Mouse (Mus musculus) forebrain, postnatal 0 days (tissue): ENCODE measurements around the gene Hist1h3h. TPM values are rescaled to one million over a fixed set of nuclear protein-coding genes. Genes with fewer than 3 reads are reported as not detected.
A peak's percentile ranks its signal among the peaks of the same experiment; 100 is the strongest.
"Not testable (repeated sequence)": the region's sequence is repeated elsewhere in the genome, so short reads cannot be mapped to it uniquely, and the experiment has no call there.

Source experiments
- ATAC-seq: fragments of 200-750 bp; cut with Nextera tagmentation; 2 replicates; pipeline ENCODE4 v1.8.0; 2017; ENCODE audit warnings: mild to moderate bottlenecking, moderate library complexity
- DNase-seq: peaks from one replicate; pipeline ENCODE4 v3.0.0-alpha.2; 2015
- H3K27ac ChIP-seq: fragments of 300-500 bp; sonication (generic); 2 replicates; pipeline ENCODE4 v1.5.1; 2014; ENCODE audit warnings: low read depth, mild to moderate bottlenecking, antibody characterized with exemption, low read length, moderate library complexity, mixed read lengths
- H3K27me3 ChIP-seq: fragments of 300-500 bp; sonication (generic); 2 replicates; pipeline ENCODE4 v1.6.1; 2014; ENCODE audit warnings: mild to moderate bottlenecking, low read length, mixed read lengths; ENCODE audit not compliant: insufficient read depth
- H3K36me3 ChIP-seq: fragments of 300-500 bp; sonication (generic); 2 replicates; pipeline ENCODE4 v1.6.1; 2014; ENCODE audit warnings: mild to moderate bottlenecking, moderate library complexity; ENCODE audit not compliant: insufficient read depth
- H3K4me1 ChIP-seq: fragments of 300-500 bp; sonication (generic); 2 replicates; pipeline ENCODE4 v1.6.1; 2014; ENCODE audit warnings: antibody characterized with exemption; ENCODE audit not compliant: insufficient read depth
- H3K4me2 ChIP-seq: fragments of 300-500 bp; sonication (generic); 2 replicates; pipeline ENCODE4 v1.6.1; 2014; ENCODE audit warnings: low read depth, mild to moderate bottlenecking, moderate library complexity
- H3K4me3 ChIP-seq: fragments of 300-500 bp; sonication (generic); 2 replicates; pipeline ENCODE4 v1.5.1; 2014; ENCODE audit warnings: low read depth, low read length, mixed read lengths
- H3K9ac ChIP-seq: fragments of 300-500 bp; sonication (generic); 2 replicates; pipeline ENCODE4 v1.6.1; 2014; ENCODE audit warnings: mild to moderate bottlenecking
- H3K9me3 ChIP-seq: fragments of 300-500 bp; sonication (generic); 2 replicates; pipeline ENCODE4 v1.6.1; 2016; ENCODE audit warnings: low read length
- CTCF ChIP-seq: sonication (generic); IDR thresholded peaks from 2 replicates; pipeline ENCODE4 v1.5.1; 2016; ENCODE audit warnings: antibody characterized with exemption, control low read depth, low read depth
- WGBS: fragments of 180-500 bp; shearing (Covaris S2); extraction: QIAGEN DNeasy Blood & Tissue Kit; methylation state at CpG from one replicate; pipeline ENCODE4 v1.1.7; 2014; 5-methylcytosine and 5-hydroxymethylcytosine counted together
- polyA plus RNA-seq: library from polyadenylated mRNA; unstranded; fragments of >200 nt; fragmentation: Nextera tagmentation; extraction: Ambion mirVana; gene quantifications from 2 replicates; pipeline ENCODE4 v1.2.1, GENCODE M21; 2015
- total RNA-seq: library from RNA; depleted of rRNA; stranded (reverse); fragments of >200 nt; gene quantifications from 2 replicates; pipeline ENCODE4 v1.2.3, GENCODE M21; 2014

Hist1h3h gene
- total and polyA plus RNA-seq, 2 experiments from 2014 or later, result 1.3 to 277 TPM

- DNase-seq (no peak), ATAC-seq (no peak)
- Histone ChIP-seq H3K27me3 (no peaks in the 10 kb centered on the region), H3K27ac (no peak overlapping the region), H3K36me3 (no peaks in the 10 kb centered on the region), H3K9me3 (no peaks in the 10 kb centered on the region), H3K4me2 (peak overlapping the region; percentile 65), H3K4me1 (peaks cover 6% of the 10 kb centered on the region; the same call in 1 of the 2 replicates), H3K9ac (peak overlapping the region; percentile 47; the same call in 1 of the 2 replicates), H3K4me3 (peak overlapping the region; percentile 64)
- 18% methylated on average over 4 of the region's 4 CpGs for WGBS
- TF ChIP-seq CTCF, result no peak
Measured at GRCm38 (mm10) chr13:21711698-21712097, 5.8 kb upstream of the Hist1h3h start.

GRCm38 (mm10) chr13:21714725-21715124 lies 2.7 kb upstream of the Hist1h3h start:
- Histone ChIP-seq H3K4me3 (peak overlapping the region; percentile 47), H3K4me2 (peak overlapping the region; percentile 77), H3K36me3 (no peaks in the 10 kb centered on the region), H3K9me3 (no peaks in the 10 kb centered on the region), H3K9ac (no peak overlapping the region), H3K27ac (no peak overlapping the region), H3K4me1 (peaks cover 17% of the 10 kb centered on the region), H3K27me3 (no peaks in the 10 kb centered on the region)
- TF ChIP-seq CTCF, result peak; percentile 87
- DNase-seq (peak; percentile 82), ATAC-seq (no peak)
- 1% methylated on average over 7 of the region's 7 CpGs for WGBS

- WGBS, result under 1% methylated on average over 21 of the region's 22 CpGs
- Histone ChIP-seq H3K4me2 (peak overlapping the region; percentile 77), H3K9ac (0 out of 2 replicates have a peak overlapping the region, but pooled peaks have one; percentile 31), H3K9me3 (no peaks in the 10 kb centered on the region), H3K4me3 (peak overlapping the region; percentile 47), H3K27me3 (no peaks in the 10 kb centered on the region), H3K4me1 (peaks cover 17% of the 10 kb centered on the region), H3K27ac (peak overlapping the region; percentile 29; the same call in 1 of the 2 replicates), H3K36me3 (no peaks in the 10 kb centered on the region)
- peak; percentile 22 for DNase-seq
- no peak for TF ChIP-seq CTCF
- ATAC-seq, result no peak
Measured at GRCm38 (mm10) chr13:21715131-21715863, 2.2 kb upstream of the Hist1h3h start.

GRCm38 (mm10) chr13:21715864-21716539 lies 1.5 kb upstream of the Hist1h3h start, which contains the start of the genes Hist1h2bl and Hist1h2ai:
Hist1h2bl (minus strand) TSS chr13:21716143.
Hist1h2ai (plus strand) TSS chr13:21716422.
- not testable (repeated sequence) for H3K9me3 ChIP-seq, H3K27me3 ChIP-seq, H3K36me3 ChIP-seq
- peak within 1 kb of the TSS; percentile 88 for H3K27ac ChIP-seq
- peak within 1 kb of the TSS; percentile 47 for H3K4me3 ChIP-seq
- DNase-seq (peak; percentile 97), ATAC-seq (peak; percentile 95)
- peaks cover 19% of the 10 kb centered on the region for H3K4me1 ChIP-seq
- WGBS, result under 1% methylated on average over 28 of the region's 50 CpGs
- H3K4me2 ChIP-seq, result peak within 1 kb of the TSS; percentile 77
- peak within 1 kb of the TSS; percentile 69 for H3K9ac ChIP-seq

- TF ChIP-seq CTCF, result 0 out of 2 replicates have a peak, but pooled peaks have one; percentile 2
- peak; percentile 30 for ATAC-seq
- Histone ChIP-seq H3K4me1 (peaks cover 21% of the 10 kb centered on the region), H3K4me2 (peak overlapping the region; percentile 77), H3K27ac (peak overlapping the region; percentile 88), H3K4me3 (peak overlapping the region; percentile 47), H3K9ac (peak overlapping the region; percentile 69)
- not testable (repeated sequence) for H3K9me3 ChIP-seq, H3K36me3 ChIP-seq, H3K27me3 ChIP-seq
- 2% methylated on average over 8 of the region's 38 CpGs for WGBS
- peak; percentile 61 for DNase-seq
Measured at GRCm38 (mm10) chr13:21716540-21717391, 693 bp upstream of the Hist1h3h start.

- H3K4me1 ChIP-seq, result peaks cover 21% of the 10 kb centered on the region
- WGBS, result 61% methylated on average over 4 of the region's 4 CpGs
- ATAC-seq, result no peak
- peak overlapping the region; percentile 77 for H3K4me2 ChIP-seq
- peak overlapping the region; percentile 37 for H3K4me3 ChIP-seq
- H3K9me3 ChIP-seq, result no peaks in the 10 kb centered on the region
- H3K9ac ChIP-seq, result peak overlapping the region; percentile 40; the same call in 1 of the 2 replicates
- no peak for DNase-seq
- no peaks in the 10 kb centered on the region for H3K36me3 ChIP-seq
- H3K27ac ChIP-seq, result 0 out of 2 replicates have a peak overlapping the region, but pooled peaks have one; percentile 66
- H3K27me3 ChIP-seq, result no peaks in the 10 kb centered on the region
- no peak for TF ChIP-seq CTCF
Measured at GRCm38 (mm10) chr13:21718381-21719080, 1.1 kb downstream of the Hist1h3h start.

GRCm38 (mm10) chr13:21721107-21721756 lies 3.8 kb downstream of the Hist1h3h start:
- ATAC-seq, H3K9me3 ChIP-seq, DNase-seq, H3K27me3 ChIP-seq, H3K36me3 ChIP-seq, H3K27ac ChIP-seq: not testable (repeated sequence)
- peaks cover 15% of the 10 kb centered on the region for H3K4me1 ChIP-seq
- 1% methylated on average over 19 of the region's 44 CpGs for WGBS
- peak overlapping the region; percentile 63 for H3K4me2 ChIP-seq
- peak overlapping the region; percentile 38 for H3K4me3 ChIP-seq
- peak overlapping the region; percentile 31; the same call in 1 of the 2 replicates for H3K9ac ChIP-seq

- peak; percentile 96 for ATAC-seq
- H3K36me3 ChIP-seq, H3K27me3 ChIP-seq, H3K9me3 ChIP-seq: not testable (repeated sequence)
- peak within 1 kb of the TSS; percentile 70 for H3K27ac ChIP-seq
- peaks cover 15% of the 10 kb centered on the region for H3K4me1 ChIP-seq
- peak within 1 kb of the TSS; percentile 50 for H3K9ac ChIP-seq
- peak within 1 kb of the TSS; percentile 63 for H3K4me2 ChIP-seq
- H3K4me3 ChIP-seq, result peak within 1 kb of the TSS; percentile 38
- WGBS, result 4% methylated on average over 37 of the region's 37 CpGs
- DNase-seq, result peak; percentile 92
Measured at GRCm38 (mm10) chr13:21721757-21722372, 4.4 kb downstream of the Hist1h3h start, which contains the start of gene Hist1h2bm. Hist1h2bm (plus strand) TSS chr13:21722044.
